Mouse (Mus musculus): ENCODE data around the gene Bace1.
A peak's percentile ranks its signal among the peaks of the same experiment; 100 is the strongest.

Bace1 gene

DNA sequence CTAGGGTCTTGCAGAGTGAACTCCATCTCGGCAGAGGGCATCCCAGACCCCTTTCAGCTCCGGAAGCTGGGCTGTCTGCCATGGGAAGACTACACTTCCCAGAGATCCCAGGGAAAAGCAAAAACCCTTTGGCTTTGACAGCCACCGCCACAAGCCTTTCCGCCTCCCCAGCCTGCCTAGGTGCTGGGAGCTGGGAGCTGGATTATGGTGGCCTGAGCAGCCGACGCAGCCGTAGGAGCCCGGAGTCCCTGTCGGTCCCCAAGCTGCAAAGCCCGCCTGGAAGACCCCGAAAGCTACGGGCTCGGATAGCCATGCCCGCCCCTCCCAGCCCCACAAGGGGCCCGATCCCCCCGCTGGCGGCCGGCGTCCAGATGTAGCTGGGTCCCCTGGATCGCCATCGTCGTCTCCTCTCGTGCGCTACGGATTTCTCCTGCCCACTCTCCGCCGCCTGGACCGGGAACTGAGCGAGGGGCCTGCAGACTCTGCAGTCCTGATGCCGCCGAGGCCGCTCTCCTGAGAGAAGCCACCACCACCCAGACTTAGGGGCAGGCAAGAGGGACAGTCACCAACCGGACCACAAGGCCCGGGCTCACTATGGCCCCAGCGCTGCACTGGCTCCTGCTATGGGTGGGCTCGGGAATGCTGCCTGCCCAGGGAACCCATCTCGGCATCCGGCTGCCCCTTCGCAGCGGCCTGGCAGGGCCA lies at the start of gene Bace1:
TSS of gene Bace1 (plus strand) at position 147 of the 705 bp plus-strand sequence.
- DNase-seq (ENCODE audit: low read depth): peak; percentile 46

DNA sequence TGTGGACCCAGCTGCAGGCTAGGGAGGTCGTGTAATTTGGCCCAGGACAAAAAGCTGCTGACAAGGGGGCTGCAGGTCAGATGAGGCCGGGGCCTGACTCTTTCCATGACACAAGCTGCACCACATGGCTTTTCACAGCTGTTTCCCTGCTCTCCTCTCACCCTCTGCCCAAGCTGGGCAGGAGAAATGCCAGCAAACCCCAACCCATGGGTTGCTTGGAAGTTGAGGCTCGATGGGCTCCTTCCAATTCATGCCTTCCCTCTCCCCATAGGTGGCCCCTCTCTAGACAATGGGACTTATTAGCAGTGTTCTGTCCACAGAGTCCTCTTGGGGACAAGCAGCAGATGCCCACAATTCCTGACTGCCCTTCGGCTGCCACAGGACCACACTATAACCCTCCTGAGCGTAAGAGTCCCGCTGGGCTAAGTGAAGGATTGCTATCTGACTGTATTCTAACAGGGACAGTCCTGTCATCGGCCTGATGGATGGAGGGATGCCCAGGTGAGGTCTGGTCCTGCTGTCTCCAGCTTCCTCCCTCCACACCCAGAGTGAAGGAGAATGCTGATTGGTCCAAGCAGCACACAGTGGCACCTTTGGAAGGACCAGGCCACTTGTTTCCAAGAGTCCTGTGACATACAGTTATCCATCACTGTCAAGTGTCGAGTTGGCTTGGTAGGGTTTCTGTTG lies 46.8 kb upstream of the Bace1 start:
- DNase-seq (ENCODE audit: low read depth): no peak

DNA sequence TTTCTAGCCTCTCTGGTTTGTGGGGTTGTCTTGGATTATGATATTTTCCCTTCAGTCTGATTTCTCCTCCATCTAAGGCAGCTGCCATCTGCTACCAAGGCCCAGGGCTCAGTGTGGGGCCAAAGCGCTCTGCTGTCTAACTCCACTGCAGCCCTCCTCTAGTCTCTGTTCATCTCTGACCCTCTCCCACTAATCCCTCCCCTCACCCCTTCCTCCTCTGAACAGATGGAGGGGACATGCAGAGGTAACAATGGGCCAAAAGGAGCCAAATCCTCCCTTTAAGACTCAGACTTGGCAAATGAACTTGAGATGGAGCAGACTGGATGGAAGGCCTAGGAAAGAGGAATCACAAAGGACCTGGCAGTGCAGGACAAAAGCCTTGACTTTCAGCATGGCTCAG lies 46.1 kb upstream of the Bace1 start:
- DNase-seq (ENCODE audit: low read depth): no peak

DNA sequence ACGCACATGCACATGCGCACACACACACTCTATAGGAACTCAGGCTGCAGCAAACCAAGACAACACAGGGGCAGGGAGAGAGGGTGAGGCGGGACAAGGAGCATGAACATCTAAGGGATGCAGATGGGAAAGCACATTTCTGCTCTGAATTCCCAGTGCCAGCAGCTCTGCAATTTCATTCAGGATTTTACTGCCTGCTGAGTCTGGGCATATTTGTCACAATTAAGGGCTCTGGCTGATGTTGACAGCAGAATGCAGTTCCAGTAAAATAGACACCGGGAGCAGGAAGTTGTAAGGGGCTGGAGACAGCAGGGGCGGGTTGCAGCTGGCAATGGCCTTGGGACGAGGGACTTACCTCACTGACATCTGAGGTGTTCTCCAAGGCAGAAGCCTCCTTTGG lies 44.7 kb upstream of the Bace1 start:
- DNase-seq (ENCODE audit: low read depth): no peak

DNA sequence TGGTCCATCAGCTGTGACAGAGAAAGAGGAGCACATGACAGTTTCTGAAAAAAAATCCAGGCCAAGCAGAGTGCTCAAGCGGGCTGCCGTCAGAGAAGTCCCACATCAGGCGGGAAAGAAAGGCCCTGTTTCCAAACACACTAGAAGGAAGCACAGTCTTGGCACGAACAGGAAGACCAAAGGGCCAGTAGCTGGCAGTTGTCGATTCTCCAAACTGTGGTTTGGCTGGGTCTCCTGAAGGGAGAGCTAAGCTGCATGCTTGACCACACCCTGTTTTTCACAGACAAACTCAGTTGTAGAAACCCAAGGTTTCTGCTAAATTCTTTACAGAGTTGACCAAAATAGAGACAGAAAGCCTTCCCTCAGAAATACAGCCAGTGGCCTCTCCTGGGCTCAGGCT lies 42.7 kb upstream of the Bace1 start:
- peak; percentile 85 for DNase-seq (ENCODE audit: low read depth)

DNA sequence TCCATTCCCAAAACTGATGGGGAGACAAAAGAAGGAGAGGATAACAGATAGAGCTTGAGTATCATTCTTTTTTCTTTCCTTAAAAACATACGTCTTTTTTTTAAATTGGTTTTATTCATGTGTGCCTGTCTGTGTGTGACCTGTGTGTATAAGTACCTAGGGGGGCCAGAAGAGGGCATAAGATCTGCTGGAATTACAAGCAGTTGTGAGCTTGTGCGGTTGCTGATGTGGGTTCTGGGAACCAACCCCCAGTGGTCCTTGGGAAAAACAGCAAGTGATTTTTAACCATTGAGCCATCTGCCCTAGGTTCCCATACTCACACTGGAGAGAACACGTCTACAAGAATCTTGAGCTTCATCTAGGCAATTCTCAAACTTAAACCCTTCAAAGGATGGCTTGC lies 41.1 kb upstream of the Bace1 start:
- no peak for DNase-seq (ENCODE audit: low read depth)

DNA sequence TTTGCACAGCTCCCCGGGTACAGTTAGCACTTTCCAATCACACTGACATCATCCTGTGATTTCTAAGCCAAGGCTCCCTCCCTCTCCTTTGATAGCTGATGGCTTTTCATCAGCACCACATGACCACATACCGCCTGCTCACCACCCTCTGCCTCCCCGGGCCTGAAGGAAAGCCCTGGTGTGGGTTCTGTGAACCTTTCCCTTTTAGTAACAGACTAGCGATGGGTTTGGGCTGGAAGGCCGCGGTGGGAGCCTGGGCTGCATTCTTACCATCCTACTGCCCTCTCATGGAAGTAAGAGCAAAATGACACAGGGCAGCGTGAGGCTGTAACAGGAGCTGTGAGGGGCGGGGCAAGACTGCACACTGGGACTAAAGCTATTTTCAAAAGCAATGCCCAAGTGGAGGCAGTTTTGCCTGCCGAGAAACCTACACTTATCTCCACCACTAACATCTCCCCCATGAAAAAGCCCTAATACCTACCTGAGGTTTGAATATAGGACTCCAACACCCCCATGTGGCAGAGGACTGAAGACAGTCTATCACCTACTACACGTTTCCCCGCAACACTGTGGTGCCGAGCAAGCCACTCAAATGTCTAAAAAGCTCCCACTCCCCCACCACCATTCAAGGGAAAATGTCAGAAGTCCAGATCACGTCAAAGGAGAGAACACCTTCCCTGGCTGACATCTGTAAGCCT lies 39.8 kb upstream of the Bace1 start:
- peak; percentile 72 for DNase-seq (ENCODE audit: low read depth)

DNA sequence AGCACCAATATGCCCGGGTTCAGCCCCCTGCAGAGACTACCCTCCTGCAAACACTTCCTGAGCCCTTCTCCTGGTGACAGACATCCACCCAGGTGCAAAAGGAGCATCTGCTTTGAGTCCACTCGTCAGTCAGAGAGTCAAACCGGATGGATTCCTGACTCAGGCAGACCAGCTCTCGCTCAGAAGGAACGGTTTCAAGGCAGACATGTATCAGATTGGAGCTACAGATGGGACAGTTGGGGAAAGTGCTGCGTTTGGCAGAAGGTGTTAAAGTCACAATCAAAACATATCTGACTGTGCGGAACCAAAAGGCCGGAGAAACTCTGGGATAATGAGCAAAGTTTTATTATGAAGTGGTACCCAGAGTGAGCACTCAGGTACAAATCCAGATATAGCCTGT lies 39.0 kb upstream of the Bace1 start:
- no peak for DNase-seq (ENCODE audit: low read depth)

DNA sequence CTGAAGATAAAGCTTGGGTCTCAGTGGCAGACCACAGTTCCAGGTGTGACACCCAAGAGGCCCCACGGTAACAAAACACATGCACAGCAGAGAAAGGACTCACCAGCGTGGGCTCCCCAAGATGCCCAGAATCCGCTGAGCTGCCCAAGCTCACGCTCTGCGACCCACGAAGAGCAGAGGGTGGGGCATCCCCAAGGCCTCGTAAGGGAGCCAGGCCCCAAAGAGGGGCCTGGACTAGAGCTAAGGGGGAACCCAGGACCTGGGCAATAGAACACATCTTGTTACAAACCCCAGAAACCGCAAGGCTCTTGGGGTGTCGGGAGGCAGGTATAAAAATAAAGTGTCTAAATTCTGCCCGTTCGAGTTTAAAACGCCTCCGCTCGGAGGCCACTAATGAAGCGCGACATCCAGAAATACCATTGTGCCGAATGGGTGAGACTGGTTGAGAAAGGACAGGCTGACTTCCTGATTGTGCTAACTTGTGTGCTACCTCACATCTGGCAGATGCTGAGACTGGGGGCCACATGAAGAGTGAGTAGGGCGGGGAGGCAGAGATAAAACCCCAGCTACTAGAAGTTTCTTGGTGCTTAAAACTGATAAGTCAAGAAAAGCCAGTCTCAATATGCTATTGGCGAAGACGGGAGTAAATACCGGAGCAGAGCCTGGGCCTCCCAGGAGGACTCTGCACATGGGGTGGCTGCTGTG lies 35.2 kb upstream of the Bace1 start:
- DNase-seq (ENCODE audit: low read depth): no peak

DNA sequence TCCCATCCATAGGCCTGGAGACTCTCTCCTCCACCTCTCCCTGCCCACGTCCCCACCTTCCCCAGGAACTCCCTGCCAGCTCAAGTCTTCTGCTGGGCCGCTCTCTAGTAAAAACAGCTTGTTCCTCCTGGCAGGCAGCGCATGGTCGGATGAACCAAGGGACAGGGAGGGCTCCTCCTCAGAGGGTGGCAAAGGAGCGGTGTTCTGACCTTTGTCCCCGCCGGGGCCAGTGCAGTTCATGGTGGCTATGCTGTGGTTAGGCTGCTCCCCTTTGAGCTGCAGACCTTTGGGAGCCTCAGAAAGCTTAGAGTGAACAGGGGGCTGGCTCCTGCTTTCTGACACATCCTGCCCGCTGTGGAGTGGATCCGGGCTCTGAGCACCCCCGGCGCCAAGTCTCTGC lies 31.5 kb upstream of the Bace1 start:
- no peak for DNase-seq (ENCODE audit: low read depth)

DNA sequence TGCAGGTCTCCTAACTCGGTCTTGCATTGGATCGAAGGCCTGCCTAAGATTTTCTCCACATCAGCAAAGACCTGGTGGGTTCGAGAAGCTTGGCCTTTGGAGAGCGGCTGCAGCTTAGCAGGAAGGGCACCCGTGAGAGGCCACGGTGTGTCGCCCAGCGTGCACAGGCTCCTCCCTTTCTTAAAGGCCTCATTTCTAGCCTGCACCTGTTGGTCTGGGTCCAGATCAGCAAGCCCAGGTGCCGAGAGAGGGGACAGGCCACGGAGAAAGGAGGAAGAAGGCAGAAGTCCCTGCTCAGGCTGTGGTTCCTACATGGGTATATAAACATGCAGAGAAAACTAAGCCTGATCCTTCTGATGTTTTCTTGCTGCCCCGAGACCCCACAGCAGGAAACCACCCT lies 31.0 kb upstream of the Bace1 start:
- no peak for DNase-seq (ENCODE audit: low read depth)

DNA sequence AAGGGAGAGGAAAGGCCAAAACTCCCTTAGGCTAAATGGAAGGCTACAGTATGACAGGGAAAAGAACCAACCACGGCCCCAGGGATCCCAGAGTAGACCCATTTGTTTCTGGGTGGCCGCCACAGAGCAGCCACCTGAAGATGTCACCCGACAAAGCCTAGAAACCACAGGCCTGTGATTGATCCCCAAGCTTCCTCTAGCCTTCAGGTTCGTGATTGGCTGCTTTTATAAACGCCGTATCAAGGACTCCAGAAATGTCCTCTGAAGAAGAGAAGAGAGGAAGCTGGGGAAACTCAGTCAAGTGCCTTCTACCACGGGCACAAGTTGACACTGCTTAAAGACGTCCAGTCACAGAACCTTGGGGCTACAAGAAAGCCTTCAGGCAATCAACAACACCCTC lies 30.6 kb upstream of the Bace1 start:
- DNase-seq (ENCODE audit: low read depth): no peak

DNA sequence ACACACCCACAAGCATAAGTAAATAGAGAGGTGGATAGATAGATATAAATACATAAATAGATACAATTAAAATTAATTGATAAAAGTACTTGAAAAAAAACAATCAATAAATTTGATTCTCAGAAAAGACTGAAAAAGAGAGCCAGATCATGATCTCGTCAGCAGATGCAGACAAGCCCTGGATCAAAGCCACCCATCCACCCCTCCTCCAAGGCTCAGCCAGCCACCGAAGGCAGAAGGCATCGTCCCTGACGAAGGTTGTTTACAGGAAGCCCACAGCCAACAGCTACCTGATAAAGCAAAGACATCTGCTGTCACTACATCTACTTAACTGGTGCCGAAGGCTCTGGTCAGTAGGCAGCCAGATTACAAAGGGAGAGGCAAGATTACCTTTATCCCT lies 26.4 kb upstream of the Bace1 start:
- DNase-seq (ENCODE audit: low read depth): no peak

DNA sequence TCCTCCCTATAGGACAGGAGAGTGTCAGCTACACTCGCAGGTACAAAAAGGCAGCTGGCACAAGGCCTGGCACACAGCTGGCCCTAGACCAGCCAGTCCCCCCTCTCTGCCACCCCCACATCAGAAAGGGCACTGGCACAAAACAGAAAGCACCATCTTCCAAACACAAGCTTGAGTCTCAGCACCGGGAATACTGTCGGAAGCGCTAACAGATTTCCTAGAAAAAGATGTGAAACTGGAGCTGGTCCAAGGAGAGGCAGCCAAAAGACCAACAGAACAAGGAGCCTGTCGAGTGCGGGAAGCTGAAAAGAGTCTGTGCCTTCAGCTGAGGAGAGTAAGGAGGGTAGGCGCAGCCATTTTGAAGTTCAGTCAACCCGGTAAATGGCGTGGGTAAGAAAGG lies 23.3 kb upstream of the Bace1 start:
- DNase-seq (ENCODE audit: low read depth): no peak

DNA sequence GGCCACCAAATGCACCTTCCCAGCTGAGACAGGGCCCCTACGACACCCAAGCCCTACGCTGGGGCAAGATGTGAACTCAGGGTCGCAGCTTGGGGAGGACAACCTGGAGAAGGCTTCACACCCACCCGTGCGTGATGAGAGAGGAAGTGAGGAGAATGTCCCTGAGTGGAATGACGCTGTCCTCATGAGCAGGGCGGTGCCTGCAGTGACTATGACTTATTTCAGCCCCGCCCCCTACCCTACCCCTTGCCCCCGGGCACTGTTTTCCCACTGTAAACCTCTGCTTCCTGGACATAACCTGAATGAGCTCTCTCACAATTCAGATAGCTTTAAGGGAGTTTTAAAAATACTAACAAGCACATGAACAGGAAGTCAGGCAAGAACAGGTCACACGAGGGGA lies 22.9 kb upstream of the Bace1 start:
- no peak for DNase-seq (ENCODE audit: low read depth)

DNA sequence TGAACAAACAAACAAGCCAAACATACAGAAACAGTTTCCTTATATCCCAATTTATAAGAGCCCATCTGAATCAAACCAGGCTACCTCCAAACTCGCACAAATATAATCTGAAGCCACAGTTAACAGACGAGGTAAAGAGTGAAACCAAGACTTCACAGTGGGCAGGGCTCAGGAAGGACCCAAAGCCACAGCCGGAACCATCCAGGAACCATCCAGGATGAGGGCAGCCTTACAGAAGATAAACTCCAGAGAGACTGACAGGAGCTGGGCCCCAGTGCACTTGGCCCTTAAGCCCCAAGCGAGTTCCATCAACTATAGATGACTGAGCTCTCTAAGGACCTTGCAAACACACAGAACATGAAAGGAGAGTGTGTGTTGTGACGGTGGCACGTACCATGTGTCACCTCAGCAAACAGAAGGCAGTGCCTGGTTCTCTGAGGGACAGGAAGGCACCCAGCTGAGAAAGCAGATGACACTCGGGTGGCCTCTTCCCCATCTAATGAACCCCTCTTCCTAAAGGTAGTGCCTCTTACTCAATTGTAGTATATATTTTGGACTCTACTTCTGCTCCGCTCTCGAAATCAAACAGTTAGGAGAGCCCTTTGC lies 19.9 kb upstream of the Bace1 start:
- DNase-seq (ENCODE audit: low read depth): no peak

DNA sequence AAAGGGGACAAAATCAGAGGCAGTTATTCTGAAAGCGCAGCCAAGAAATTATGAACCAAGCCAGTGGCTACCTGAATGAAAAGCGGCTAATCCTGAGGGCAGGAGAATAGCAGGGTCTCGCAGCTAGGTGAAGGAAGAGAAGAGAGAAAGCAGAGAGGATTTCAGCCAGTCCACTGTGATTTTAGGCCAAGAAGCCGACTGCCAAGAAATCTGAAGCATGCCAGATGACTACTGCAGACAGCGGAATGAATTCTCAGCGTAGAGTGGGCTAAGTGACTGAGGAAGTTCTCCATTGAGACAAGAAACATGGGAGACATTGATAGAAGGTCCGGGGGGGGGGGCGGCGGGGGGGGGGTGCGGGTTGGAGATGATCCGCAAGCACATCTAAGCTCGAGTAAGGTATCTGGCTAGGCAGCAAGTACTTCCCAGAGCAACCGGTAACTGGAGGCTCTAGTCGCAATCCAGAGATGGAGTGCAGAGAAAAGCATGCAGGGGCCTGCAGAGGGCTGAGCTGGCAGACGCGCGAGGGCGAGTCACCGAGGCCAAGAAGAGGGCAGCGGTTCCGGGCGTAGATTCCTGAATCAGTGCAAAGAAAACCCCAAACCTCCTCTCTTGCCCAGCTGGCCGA lies 10.6 kb upstream of the Bace1 start:
- no peak for DNase-seq (ENCODE audit: low read depth)

DNA sequence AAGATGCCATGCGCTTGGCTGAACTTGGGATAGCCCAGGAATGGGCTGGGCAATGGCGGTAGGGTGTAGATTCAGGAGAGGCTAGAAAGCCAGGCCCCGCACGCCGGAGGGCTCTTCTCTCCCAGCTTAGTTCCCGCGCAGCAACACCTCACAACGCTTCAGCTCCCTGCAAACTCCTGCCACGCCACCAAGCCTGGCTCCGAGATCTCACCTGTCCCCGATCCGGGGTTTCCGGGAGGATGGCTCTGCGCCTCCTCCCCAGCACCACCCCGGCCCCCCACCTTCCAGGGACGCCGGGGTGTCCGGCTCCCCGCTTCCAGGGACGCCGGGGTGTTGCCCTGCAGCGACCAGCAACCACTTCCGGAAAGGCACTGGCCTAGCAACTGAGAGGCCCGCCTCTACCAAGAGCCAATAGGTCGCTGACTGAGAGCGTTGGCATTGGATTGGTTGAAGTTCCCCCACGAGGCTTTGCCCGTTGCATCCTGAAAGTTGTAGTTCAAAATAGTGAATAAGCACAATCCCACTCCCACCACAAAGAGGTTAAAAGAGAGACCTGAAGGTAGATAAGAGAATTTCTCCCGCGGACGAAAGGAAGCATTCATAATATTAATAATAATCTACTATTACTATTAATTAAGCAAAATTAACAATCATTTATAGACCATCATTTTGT lies 10.0 kb upstream of the Bace1 start, which contains the start of gene Cep164:
TSS of gene Cep164 (minus strand) at position 401 of the 673 bp plus-strand sequence.
- peak; percentile 85 for DNase-seq (ENCODE audit: low read depth)

DNA sequence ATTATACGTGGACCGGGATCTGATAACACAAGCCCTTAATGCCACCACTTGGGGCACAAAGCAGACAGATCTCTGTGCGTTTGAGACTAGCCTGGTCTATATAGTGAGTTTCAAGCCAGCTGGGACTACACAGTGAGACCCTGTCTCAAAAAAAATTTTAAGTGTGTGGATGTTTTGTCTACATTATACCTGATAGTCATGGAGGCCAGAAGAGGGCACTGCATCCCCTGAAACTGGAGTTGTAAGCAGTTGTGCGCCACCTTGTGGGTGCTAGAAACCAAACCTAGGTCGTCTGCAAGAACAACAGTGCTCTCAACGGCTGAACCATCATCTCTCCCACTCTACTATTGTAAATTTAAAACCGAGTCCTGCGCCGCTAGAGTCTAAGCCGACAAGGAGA lies 9.3 kb upstream of the Bace1 start:
- peak; percentile 61 for DNase-seq (ENCODE audit: low read depth)

DNA sequence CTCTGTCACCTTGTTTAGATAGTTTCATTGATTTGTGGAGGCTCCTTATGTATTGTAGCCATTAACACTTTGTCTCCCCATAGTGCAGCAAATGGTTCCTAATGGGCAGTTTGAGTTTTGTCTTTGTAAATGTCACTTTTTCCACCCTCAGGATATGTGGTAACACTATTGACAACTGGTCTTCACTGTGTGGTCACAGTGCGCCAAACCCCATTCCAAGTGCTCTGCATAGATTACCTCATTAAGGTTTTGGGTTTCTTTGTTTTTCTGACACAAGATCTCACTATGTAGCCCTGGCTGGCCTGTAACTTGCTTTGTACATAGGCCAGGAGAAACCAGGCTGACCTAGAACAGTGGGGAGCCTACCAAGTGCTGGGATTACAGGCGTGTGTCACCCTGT lies 5.5 kb upstream of the Bace1 start:
- DNase-seq (ENCODE audit: low read depth): no peak

DNA sequence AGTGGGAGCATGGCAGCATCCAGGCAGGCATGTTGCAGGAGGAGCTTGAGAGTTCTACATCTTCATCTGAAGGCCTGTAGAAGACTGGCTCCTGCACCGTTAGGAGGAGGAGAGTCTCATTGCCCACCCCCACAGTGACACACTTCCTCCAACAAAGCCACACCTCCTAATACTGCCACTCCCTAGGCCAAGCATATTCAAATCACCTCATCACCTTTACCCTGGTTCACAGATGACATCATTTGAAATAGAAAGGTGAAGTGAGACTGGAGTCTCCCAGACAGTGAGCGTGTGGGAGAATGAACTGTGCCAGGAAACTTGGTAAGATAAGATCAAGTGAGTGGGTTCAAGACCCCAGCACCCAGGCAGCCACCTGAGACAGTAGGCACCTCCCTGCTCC lies 4.9 kb upstream of the Bace1 start:
- no peak for DNase-seq (ENCODE audit: low read depth)

Data from fibroblast of lung, adult 2 months (primary cell).